Mouse (Mus musculus) ES-E14 (cell line): ENCODE data around the gene Rbfox1.

Experiments used
- CHD2 ChIP-seq: IDR thresholded peaks from 2 replicates; pipeline ENCODE4 v1.6.1; 2014; ENCODE audit warnings: mild to moderate bottlenecking, low read depth, low read length, inconsistent platforms
- HCFC1 ChIP-seq: IDR thresholded peaks from 2 replicates; pipeline ENCODE4 v1.6.1; 2012; ENCODE audit warnings: low read length, inconsistent platforms, borderline replicate concordance; ENCODE audit not compliant: insufficient read depth
- ZC3H11A ChIP-seq: IDR thresholded peaks from 2 replicates; pipeline ENCODE4 v1.6.1; 2012; ENCODE audit warnings: low read depth, mild to moderate bottlenecking, inconsistent platforms, low read length, borderline replicate concordance
- ZNF384 ChIP-seq: IDR thresholded peaks from 2 replicates; pipeline ENCODE4 v1.6.1; 2012; ENCODE audit warnings: low read depth, low read length, inconsistent platforms

DNA sequence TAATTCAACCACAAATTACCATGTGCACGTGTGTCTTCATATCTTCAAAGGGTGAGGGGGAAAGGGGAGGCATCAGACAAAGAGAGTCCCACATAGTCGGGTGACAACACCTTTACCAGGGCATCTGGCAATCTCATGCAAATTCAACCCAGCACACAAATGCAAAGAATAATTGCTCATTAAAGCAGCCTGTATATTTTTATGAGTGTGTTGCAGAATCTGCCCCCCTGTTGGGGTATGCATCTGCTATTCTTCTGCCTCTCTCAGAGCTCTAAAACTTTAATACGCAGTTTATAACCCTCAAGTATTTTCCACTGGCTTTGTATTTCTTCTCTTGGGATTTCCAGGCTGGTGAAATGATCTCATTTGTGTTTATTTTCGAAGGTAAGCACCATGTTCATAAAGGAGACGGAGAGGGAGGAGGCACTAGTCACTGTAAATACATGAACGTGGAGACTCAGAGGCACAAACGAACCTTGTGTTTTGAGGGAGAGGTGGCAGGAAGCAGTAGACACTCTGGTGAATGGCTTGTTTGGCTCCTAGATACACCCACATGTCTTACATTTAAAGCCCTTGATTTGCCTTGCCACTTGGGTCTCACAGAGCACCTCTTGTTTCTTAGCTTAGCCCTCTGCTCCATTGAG lies 1462.5 kb downstream of the Rbfox1 start:
- no peak for TF ChIP-seq CHD2
- TF ChIP-seq HCFC1 = no peak
- no peak for TF ChIP-seq ZC3H11A
- TF ChIP-seq ZNF384 = no peak
